Mouse (Mus musculus): ENCODE results near the gene Bdh1.

GRCm38 (mm10) chr16:31454013-31454412 is 31.9 kb downstream of the Bdh1 start:
- TF ChIP-seq CTCF (IDR thresholded peaks at IDR 0.05; ENCODE audit: low read depth): no peak
- no peak for TF ChIP-seq EP300 (IDR thresholded peaks at IDR 0.05; ENCODE audit: low read depth)

All from liver, embryonic 14.5 days (tissue).